Mouse (Mus musculus): Measurements from ENCODE around the gene Vegfc. TPM values are rescaled to one million over a fixed set of nuclear protein-coding genes. Genes with fewer than 3 reads are reported as not detected.

Vegfc gene
- polyA plus RNA-seq (2015; fragmentation: Nextera tagmentation; extraction: Ambion mirVana) = 6.5 and 7.9 TPM in 2 replicates

DNA sequence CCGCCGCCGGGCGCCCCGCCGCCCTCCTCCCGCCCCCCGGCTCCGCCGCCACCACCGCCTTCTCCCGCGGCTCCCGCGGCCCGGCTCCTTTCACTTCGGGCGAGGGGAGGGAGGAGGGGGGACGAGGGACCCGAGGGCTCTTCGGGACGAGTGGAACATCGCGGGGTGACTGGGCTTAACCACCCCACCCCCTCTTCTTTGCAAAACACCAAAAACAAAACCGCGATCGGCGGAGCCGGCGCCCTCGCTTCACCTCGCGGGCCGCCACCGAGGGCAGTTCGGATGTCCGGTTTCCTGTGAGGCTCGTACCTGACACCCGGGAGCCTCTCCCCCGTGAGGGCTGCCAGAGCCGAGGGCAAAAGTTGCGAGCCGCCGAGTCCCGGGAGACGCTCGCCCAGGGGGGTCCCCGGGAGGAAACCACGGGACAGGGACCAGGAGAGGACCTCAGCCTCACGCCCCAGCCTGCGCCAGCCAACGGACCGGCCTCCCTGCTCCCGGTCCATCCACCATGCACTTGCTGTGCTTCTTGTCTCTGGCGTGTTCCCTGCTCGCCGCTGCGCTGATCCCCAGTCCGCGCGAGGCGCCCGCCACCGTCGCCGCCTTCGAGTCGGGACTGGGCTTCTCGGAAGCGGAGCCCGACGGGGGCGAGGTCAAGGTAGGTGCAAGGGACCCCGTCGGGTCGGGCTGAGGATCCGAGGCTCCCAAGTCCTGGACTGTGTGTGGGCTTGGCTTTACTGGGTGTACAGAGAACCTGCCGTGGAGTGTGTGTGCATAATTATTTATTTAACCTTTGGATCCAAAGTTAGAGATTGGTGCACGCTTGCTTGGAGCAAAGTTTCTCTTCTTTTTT is at the start of gene Vegfc:
TSS of gene Vegfc (plus strand) at position 336 of the 850 bp plus-strand sequence.

Measured in adrenal gland, postnatal 0 days (tissue).